Mouse (Mus musculus): ENCODE measurements at regions not wholly inside any gene's neighbourhood (a gene's known extent, or its start where the extent isn't known, plus 50 kb on each side); places are given as distances from the start of the nearest gene placed in this dataset.

- WGBS, result 80% methylated on average over 4 of the region's 4 CpGs
- no peak for DNase-seq (ENCODE audit: low spot score)
- Histone ChIP-seq H3K4me3 (no peak overlapping the region), H3K27ac (replicated peaks) (no peak overlapping the region), H3K27me3 (replicated peaks; ENCODE audit: low read depth, poor library complexity, severe bottlenecking) (no peaks in the 10 kb centered on the region), H3K4me1 (no peaks in the 10 kb centered on the region), H3K9me3 (no peaks in the 10 kb centered on the region), H3K36me3 (replicated peaks) (no peaks in the 10 kb centered on the region)
These were observed 774.6 kb downstream of the Brinp1 start for GRCm38 (mm10) chr4:68179551-68179950.

- Histone ChIP-seq H3K4me1 (no peaks in the 10 kb centered on the region), H3K27me3 (replicated peaks; ENCODE audit: low read depth, poor library complexity, severe bottlenecking) (no peaks in the 10 kb centered on the region), H3K27ac (replicated peaks) (no peak overlapping the region), H3K36me3 (replicated peaks) (no peaks in the 10 kb centered on the region), H3K9me3 (no peaks in the 10 kb centered on the region), H3K4me3 (no peak overlapping the region)
- no peak for DNase-seq (ENCODE audit: low spot score)
- 94% methylated on average over 1 of the region's 1 CpGs for WGBS
These were observed 797.7 kb downstream of the Brinp1 start for GRCm38 (mm10) chr4:68156499-68156898.

- H3K36me3 ChIP-seq (replicated peaks), result no peaks in the 10 kb centered on the region
- no peak for DNase-seq (ENCODE audit: low spot score)
- H3K27ac ChIP-seq (replicated peaks), result no peak overlapping the region
- H3K4me1 ChIP-seq, result no peaks in the 10 kb centered on the region
- WGBS, result 79% methylated on average over 5 of the region's 5 CpGs
- H3K27me3 ChIP-seq (replicated peaks; ENCODE audit: low read depth, poor library complexity, severe bottlenecking), result no peaks in the 10 kb centered on the region
- H3K4me3 ChIP-seq, result no peak overlapping the region
- no peaks in the 10 kb centered on the region for H3K9me3 ChIP-seq
These were observed 805.6 kb downstream of the Brinp1 start for GRCm38 (mm10) chr4:68148483-68149069.

- no peaks in the 10 kb centered on the region for H3K27me3 ChIP-seq (replicated peaks; ENCODE audit: low read depth, poor library complexity, severe bottlenecking)
- no peak overlapping the region for H3K4me3 ChIP-seq
- H3K4me1 ChIP-seq, result no peaks in the 10 kb centered on the region
- H3K9me3 ChIP-seq, result no peaks in the 10 kb centered on the region
- H3K27ac ChIP-seq (replicated peaks), result no peak overlapping the region
- DNase-seq (ENCODE audit: low spot score), result no peak
- WGBS, result 69% methylated on average over 4 of the region's 4 CpGs
- no peaks in the 10 kb centered on the region for H3K36me3 ChIP-seq (replicated peaks)
These were observed 826.1 kb downstream of the Brinp1 start for GRCm38 (mm10) chr4:68128124-68128523.

- no peak for DNase-seq (ENCODE audit: low spot score)
These were observed 839.7 kb downstream of the Brinp1 start for GRCm38 (mm10) chr4:68114502-68114901.

GRCm38 (mm10) chr4:68085255-68085654, 868.9 kb downstream of the Brinp1 start:
- Histone ChIP-seq H3K4me1 (no peaks in the 10 kb centered on the region), H3K27me3 (replicated peaks; ENCODE audit: low read depth, poor library complexity, severe bottlenecking) (no peaks in the 10 kb centered on the region), H3K4me3 (no peak overlapping the region), H3K36me3 (replicated peaks) (no peaks in the 10 kb centered on the region), H3K27ac (replicated peaks) (no peak overlapping the region), H3K9me3 (no peaks in the 10 kb centered on the region)
- DNase-seq (ENCODE audit: low spot score), result no peak
- 88% methylated on average over 3 of the region's 3 CpGs for WGBS

More at GRCm38 (mm10) chr4:68114502-68114901, 839.7 kb downstream of the Brinp1 start:
- no peaks in the 10 kb centered on the region for H3K27me3 ChIP-seq (replicated peaks; ENCODE audit: low read depth, poor library complexity, severe bottlenecking)
- H3K36me3 ChIP-seq (replicated peaks), result no peaks in the 10 kb centered on the region
- H3K27ac ChIP-seq (replicated peaks), result no peak overlapping the region
- no peak overlapping the region for H3K4me3 ChIP-seq
- H3K4me1 ChIP-seq, result no peaks in the 10 kb centered on the region
- peaks cover 9% of the 10 kb centered on the region for H3K9me3 ChIP-seq

- H3K4me1 ChIP-seq, result no peaks in the 10 kb centered on the region
- DNase-seq (ENCODE audit: low spot score), result no peak
- H3K36me3 ChIP-seq (replicated peaks), result no peaks in the 10 kb centered on the region
- no peaks in the 10 kb centered on the region for H3K27me3 ChIP-seq (replicated peaks; ENCODE audit: low read depth, poor library complexity, severe bottlenecking)
- no peak overlapping the region for H3K4me3 ChIP-seq
- no peaks in the 10 kb centered on the region for H3K9me3 ChIP-seq
- H3K27ac ChIP-seq (replicated peaks), result no peak overlapping the region
- 75% methylated on average over 4 of the region's 4 CpGs for WGBS
These were observed 897.2 kb downstream of the Brinp1 start for GRCm38 (mm10) chr4:68056813-68057578.

- H3K27ac ChIP-seq (replicated peaks), result no peak overlapping the region
- H3K4me3 ChIP-seq, result no peak overlapping the region
- H3K4me1 ChIP-seq, result no peaks in the 10 kb centered on the region
- no peaks in the 10 kb centered on the region for H3K9me3 ChIP-seq
- no peaks in the 10 kb centered on the region for H3K27me3 ChIP-seq (replicated peaks; ENCODE audit: low read depth, poor library complexity, severe bottlenecking)
- 11% methylated on average over 2 of the region's 2 CpGs for WGBS
- DNase-seq (ENCODE audit: low spot score), result peak; percentile 30
- no peaks in the 10 kb centered on the region for H3K36me3 ChIP-seq (replicated peaks)
These were observed 931.3 kb downstream of the Brinp1 start for GRCm38 (mm10) chr4:68022891-68023303.

- WGBS, result 70% methylated on average over 2 of the region's 2 CpGs
These were observed 942.8 kb downstream of the Brinp1 start for GRCm38 (mm10) chr4:68011371-68011770.

GRCm38 (mm10) chr4:67994796-67995283, 959.4 kb downstream of the Brinp1 start:
- WGBS, result 91% methylated on average over 7 of the region's 7 CpGs
- Histone ChIP-seq H3K9me3 (no peaks in the 10 kb centered on the region), H3K4me1 (no peaks in the 10 kb centered on the region), H3K27me3 (replicated peaks; ENCODE audit: low read depth, poor library complexity, severe bottlenecking) (no peaks in the 10 kb centered on the region), H3K36me3 (replicated peaks) (no peaks in the 10 kb centered on the region), H3K27ac (replicated peaks) (no peak overlapping the region), H3K4me3 (no peak overlapping the region)
- no peak for DNase-seq (ENCODE audit: low spot score)

More at GRCm38 (mm10) chr4:68011371-68011770, 942.8 kb downstream of the Brinp1 start:
- Histone ChIP-seq H3K36me3 (replicated peaks) (no peaks in the 10 kb centered on the region), H3K27ac (replicated peaks) (no peak overlapping the region), H3K4me3 (no peak overlapping the region), H3K4me1 (no peaks in the 10 kb centered on the region), H3K27me3 (replicated peaks; ENCODE audit: low read depth, poor library complexity, severe bottlenecking) (no peaks in the 10 kb centered on the region), H3K9me3 (no peaks in the 10 kb centered on the region)
- no peak for DNase-seq (ENCODE audit: low spot score)

GRCm38 (mm10) chr4:67963456-67963855, 990.7 kb downstream of the Brinp1 start:
- 82% methylated on average over 1 of the region's 1 CpGs for WGBS

GRCm38 (mm10) chr4:67948000-67948399, 1006.2 kb downstream of the Brinp1 start:
- no peak overlapping the region for H3K27ac ChIP-seq (replicated peaks)
- no peaks in the 10 kb centered on the region for H3K9me3 ChIP-seq
- no peak for DNase-seq (ENCODE audit: low spot score)
- no peaks in the 10 kb centered on the region for H3K4me1 ChIP-seq
- H3K36me3 ChIP-seq (replicated peaks), result no peaks in the 10 kb centered on the region
- H3K4me3 ChIP-seq, result no peak overlapping the region
- no peaks in the 10 kb centered on the region for H3K27me3 ChIP-seq (replicated peaks; ENCODE audit: low read depth, poor library complexity, severe bottlenecking)

More at GRCm38 (mm10) chr4:67963456-67963855, 990.7 kb downstream of the Brinp1 start:
- Histone ChIP-seq H3K27me3 (replicated peaks; ENCODE audit: low read depth, poor library complexity, severe bottlenecking) (no peaks in the 10 kb centered on the region), H3K4me1 (no peaks in the 10 kb centered on the region), H3K27ac (replicated peaks) (no peak overlapping the region), H3K9me3 (no peaks in the 10 kb centered on the region), H3K4me3 (no peak overlapping the region), H3K36me3 (replicated peaks) (no peaks in the 10 kb centered on the region)
- DNase-seq (ENCODE audit: low spot score), result no peak

- Histone ChIP-seq H3K4me1 (no peaks in the 10 kb centered on the region), H3K27ac (replicated peaks) (no peak overlapping the region), H3K27me3 (replicated peaks; ENCODE audit: low read depth, poor library complexity, severe bottlenecking) (no peaks in the 10 kb centered on the region), H3K36me3 (replicated peaks) (no peaks in the 10 kb centered on the region), H3K9me3 (no peaks in the 10 kb centered on the region), H3K4me3 (no peak overlapping the region)
- 91% methylated on average over 2 of the region's 2 CpGs for WGBS
- DNase-seq (ENCODE audit: low spot score), result no peak
These were observed 1021.7 kb downstream of the Brinp1 start for GRCm38 (mm10) chr4:67932481-67932880.
